Mouse (Mus musculus): ENCODE results near the gene Olfr10.
"Not testable (repeated sequence)": the region's sequence is repeated elsewhere in the genome, so short reads cannot be mapped to it uniquely, and the experiment has no call there.

Gene Olfr10

DNA sequence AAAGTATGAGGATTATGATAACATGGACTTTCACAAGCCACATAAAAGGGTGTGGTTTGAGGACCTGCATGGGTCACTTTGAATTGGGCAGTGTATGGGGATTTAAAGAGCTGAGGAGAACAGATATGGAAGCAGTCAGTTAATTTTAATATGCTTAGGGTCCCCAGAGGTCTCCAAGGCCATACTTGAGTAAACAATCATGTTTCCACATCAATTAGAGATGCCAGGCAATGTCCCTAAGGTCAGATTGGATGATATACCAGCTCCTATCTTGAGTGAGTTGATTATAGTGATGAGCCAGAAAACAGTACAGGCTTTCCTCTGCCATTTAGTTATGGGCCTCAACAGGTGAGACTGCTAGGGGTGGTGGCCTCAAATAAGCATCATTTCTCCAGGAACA is at the start of gene Olfr10:
TSS of gene Olfr10 (plus strand) at position 301 of the 400 bp plus-strand sequence.
- DNase-seq = no peak

- DNase-seq = no peak
Observed at GRCm38 (mm10) chr11:49259296-49259695, 45.2 kb upstream of the Olfr10 start.

GRCm38 (mm10) chr11:49259829-49260228 is 44.7 kb upstream of the Olfr10 start:
- no peak for DNase-seq

DNA sequence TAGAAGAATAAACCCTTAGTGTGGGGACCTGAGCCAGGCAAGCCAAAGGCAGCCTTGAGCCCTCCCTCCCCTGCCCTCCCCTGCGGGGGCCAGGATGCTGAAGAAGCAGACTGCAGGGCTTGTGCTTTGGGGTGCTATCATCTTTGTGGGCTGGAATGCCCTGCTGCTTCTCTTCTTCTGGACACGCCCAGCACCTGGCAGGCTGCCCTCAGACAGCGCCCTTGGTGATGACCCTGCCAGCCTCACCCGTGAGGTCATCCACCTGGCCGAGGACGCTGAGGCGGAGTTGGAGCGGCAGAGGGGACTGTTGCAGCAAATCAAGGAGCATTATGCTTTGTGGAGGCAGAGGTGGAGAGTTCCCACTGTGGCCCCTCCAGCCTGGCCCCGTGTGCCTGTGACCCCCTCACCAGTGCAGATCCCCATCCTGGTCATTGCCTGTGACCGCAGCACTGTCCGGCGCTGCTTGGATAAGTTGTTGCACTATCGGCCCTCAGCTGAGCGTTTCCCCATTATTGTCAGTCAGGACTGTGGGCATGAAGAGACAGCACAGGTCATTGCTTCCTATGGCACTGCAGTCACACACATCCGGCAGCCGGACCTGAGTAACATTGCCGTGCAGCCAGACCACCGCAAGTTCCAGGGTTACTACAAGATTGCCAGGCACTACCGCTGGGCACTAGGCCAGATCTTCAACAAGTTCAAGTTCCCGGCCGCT is 43.8 kb upstream of the Olfr10 start:
- no peak for DNase-seq

DNA sequence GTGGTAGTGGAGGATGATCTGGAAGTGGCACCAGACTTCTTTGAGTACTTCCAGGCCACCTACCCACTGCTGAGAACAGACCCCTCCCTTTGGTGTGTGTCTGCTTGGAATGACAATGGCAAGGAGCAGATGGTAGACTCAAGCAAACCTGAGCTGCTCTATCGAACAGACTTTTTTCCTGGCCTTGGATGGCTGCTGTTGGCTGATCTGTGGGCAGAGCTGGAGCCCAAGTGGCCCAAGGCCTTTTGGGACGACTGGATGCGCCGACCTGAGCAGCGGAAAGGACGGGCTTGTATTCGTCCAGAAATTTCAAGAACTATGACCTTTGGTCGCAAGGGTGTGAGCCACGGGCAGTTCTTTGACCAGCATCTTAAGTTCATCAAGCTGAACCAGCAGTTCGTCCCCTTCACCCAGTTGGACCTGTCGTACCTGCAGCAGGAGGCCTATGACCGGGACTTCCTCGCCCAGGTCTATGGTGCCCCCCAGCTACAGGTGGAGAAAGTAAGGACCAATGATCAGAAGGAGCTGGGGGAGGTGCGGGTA is 43.2 kb upstream of the Olfr10 start:
- DNase-seq = no peak

- DNase-seq = no peak
Observed at GRCm38 (mm10) chr11:49262286-49262685, 42.3 kb upstream of the Olfr10 start.

DNA sequence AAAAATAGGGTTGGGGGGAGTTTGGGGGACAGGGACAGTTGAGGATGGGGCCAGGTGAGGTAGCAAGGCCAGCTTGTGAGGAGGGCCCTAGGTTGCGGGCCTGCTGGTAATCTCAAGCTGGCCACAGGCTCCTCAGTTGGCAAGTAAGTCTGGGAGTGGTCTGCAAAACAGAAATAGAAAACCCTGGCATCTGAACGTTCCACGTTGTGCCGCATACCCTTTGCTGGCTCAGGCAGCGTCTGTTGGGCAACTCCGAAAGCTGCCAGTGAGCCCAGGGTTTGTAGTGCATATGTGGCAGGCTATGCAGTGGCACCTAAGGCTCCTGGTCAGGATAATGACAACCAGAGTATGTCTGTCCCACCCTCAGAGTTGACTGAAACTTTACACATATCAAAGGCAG is 41.4 kb upstream of the Olfr10 start:
- no peak for DNase-seq

- DNase-seq = no peak
Observed at GRCm38 (mm10) chr11:49264081-49264480, 40.5 kb upstream of the Olfr10 start.

- peak; percentile 16 for DNase-seq
Observed at GRCm38 (mm10) chr11:49264622-49265021, 39.9 kb upstream of the Olfr10 start.

DNA sequence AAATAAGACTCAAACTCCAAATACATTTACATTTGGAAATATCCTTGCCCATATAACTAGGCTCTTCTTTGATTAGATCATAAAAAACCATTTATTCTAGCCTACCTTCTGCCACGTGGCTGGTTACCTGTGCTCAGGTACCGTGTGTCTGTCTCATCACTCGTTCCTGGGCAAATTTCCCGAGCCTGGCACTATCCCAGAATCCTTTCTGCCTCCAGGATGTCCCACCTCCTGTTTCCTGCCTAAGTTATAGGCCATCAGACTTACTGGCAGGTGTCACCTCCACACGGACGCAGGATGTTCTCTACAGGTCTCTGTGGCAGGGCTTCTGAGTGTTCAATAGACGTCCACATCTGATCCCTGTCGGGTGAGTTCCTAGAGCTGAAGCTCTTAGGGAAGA is 39.4 kb upstream of the Olfr10 start:
- no peak for DNase-seq

GRCm38 (mm10) chr11:49266671-49267070 is 37.9 kb upstream of the Olfr10 start:
- no peak for DNase-seq

DNA sequence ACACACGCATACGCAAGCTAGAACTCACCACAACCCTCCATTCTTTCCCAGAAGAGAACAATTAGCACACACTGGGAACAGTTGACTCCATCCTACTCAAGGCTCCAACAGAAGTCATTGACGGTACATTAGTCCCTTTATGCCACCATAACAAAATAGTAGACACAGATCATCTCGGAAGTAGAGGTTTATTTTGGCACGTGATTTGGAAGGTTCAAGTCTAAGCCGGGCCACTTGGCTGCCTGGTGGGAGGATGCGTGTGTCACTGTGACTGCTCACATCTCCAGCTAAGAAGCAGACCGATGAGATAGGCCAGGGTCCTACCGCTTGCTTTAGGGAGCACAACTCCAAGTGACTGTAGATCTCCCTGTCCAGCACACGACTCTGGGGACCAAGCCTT is 37.2 kb upstream of the Olfr10 start:
- DNase-seq = no peak

GRCm38 (mm10) chr11:49267970-49268579 is 36.5 kb upstream of the Olfr10 start:
- no peak for DNase-seq

DNA sequence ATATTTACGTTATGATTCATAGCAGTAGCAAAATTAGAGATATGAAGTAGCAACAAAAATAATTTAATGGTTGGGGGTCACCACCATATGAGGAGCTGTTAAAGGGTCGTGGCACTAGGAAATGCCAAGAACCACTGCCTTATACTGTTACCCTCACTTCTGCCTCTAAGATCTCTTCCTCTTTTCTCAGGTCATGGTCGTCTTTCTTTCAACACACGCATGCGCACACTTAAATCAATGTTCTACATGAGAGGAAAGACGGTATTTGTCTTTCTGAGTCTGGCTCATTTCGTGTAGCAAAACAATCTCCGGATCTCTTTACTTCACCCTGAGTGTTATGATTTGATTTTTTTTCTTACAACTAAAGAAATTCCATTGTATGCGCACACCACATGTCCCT is 34.8 kb upstream of the Olfr10 start:
- no peak for DNase-seq

GRCm38 (mm10) chr11:49270368-49270767 is 34.2 kb upstream of the Olfr10 start:
- DNase-seq = no peak

- peak; percentile 52 for DNase-seq
Observed at GRCm38 (mm10) chr11:49271334-49271733, 33.2 kb upstream of the Olfr10 start.

DNA sequence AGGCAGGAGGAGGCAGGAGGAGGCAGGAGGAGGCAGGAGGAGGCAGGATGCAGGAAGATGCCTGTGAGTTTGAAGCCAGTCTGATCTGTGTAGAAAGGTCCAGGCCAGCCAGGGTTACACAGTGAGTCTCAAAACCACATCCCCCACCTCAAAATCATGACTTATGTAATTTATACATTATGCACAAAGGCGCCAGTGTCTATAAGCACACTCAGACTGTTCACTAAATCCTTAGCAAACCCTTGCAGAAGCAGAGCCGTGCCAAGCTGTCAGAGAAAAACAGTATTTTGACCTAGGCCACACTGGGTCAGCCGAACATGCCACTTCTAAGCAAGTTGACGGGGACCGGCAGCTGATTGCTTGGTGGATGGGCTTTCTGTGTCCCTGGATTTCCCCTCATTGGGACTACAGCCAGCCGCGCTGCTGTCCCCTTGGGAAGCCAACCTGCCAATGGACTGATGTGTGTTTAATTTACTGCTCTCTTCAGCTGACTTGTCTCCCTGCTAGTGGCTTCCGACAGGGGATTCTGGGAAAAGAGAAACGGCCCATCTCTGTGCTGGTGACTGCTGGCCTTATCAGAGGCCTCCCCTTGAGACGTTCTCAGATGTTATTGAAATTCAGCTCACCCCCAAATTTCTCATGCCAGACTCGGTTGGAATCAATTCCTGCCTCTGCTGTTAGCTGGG is 30.6 kb upstream of the Olfr10 start:
- DNase-seq = no peak

DNA sequence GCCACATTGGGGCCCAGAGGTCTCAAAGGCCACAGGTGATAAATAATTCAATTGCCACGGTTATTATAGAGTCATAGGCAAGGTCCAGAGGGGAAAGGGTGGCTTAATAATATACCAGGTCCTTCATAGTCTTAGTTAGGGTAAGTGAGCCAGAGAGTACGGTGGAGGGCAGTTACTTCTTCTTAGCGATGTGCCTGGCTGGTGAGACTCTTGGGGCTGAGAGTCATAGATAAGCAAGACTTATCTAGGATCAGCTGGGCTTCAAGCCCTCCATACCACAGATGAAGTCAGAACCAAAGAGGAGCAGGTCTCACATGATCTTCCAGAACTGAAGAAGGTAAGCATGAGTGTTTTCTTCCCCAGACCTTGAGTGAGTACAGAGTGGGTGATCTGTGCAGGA is 26.3 kb upstream of the Olfr10 start, which contains the start of gene Olfr1393:
TSS of gene Olfr1393 (plus strand) at position 83 of the 400 bp plus-strand sequence.
- no peak for DNase-seq

DNA sequence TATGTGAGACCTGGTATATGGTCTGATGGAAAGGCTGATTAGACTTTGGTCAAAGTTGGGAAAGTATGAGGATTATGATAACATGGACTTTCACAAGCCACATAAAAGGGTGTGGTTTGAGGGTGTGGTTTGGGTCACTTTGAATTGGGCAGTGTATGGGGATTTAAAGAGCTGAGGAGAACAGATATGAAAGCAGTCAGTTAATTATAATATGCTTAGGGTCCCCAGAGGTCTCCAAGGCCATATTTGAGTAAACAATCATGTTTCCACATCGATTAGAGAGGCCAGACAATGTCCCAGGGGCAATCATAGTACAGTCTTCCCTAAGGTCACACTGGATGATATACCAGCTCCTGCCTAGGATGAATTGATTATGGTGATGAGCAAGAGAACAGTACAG is 19.6 kb upstream of the Olfr10 start, which contains the start of gene Olfr1392:
TSS of gene Olfr1392 (plus strand) at position 301 of the 400 bp plus-strand sequence.
- DNase-seq = not testable (repeated sequence)

- no peak for DNase-seq
Observed at GRCm38 (mm10) chr11:49287251-49287650, 17.3 kb upstream of the Olfr10 start.

DNA sequence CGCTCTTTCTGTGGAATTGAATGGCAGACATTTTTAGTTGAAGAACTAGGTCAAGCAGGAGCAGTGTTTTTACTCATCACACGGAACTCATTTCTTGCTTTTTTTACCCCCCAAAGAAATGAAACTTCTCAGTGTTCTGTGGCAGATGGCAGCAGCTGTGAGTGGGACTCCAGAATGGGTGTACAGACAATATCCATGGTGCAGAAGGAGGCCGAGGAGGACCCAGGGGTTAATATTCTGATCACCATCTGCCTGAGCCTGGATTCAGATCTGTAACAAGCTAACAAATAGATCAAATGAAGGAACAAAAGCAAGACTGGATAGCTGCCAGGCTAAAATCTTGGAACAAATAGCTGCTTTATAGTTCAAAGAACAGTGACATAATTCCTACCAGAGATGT is 11.8 kb upstream of the Olfr10 start:
- no peak for DNase-seq

GRCm38 (mm10) chr11:49308547-49308946 is 4.0 kb downstream of the Olfr10 start:
- not testable (repeated sequence) for DNase-seq

GRCm38 (mm10) chr11:49322442-49322841 is 17.9 kb downstream of the Olfr10 start, which contains the start of gene Olfr1391:
Gene Olfr1391, plus strand, starts transcription at chr11:49322742.
- no peak for DNase-seq

DNA sequence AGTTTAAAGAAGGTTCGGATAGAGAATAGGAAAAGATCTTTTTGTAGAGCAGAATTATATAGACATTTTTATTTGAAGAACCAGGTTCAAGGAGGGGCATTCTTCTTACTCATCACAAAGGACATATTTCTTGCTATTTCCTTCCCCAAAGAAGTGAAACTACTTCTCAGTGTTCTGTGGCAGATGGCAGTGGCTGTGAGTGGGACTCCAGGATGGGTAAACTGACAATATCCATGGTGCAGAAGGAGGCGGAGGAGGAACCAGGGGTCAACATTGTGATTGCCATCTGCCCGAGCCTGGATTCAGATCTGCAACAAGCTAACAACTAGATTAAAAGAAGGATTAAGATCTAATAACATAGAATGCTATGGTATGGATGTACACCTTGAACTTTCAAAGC is 22.2 kb downstream of the Olfr10 start:
- DNase-seq = no peak

Data from thymus, postnatal 4 days (tissue).